Mouse (Mus musculus): ENCODE measurements around the gene Atp5s.
A peak's percentile ranks its signal among the peaks of the same experiment; 100 is the strongest.

Gene Atp5s

DNA sequence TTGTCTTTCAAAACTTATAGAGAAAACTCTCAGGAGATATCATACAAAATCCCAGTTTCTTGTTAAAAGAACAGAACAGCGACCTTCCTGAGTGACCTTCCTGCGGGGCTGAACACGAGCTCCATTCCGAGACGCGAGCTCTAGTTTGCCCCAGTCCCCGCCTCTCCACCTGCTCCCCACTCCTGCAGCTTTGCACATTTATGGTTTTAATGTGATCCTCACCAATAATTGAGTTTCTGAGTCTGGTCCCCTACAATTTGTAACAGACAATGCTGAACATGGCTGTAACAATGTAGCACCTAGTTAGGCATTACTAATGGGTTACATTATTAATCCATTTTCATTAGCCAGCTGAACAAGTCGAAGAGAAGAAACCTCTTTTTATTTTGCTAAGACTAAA is 56.7 kb downstream of the Atp5s start:
- DNase-seq (ENCODE audit: low read depth) = no peak

DNA sequence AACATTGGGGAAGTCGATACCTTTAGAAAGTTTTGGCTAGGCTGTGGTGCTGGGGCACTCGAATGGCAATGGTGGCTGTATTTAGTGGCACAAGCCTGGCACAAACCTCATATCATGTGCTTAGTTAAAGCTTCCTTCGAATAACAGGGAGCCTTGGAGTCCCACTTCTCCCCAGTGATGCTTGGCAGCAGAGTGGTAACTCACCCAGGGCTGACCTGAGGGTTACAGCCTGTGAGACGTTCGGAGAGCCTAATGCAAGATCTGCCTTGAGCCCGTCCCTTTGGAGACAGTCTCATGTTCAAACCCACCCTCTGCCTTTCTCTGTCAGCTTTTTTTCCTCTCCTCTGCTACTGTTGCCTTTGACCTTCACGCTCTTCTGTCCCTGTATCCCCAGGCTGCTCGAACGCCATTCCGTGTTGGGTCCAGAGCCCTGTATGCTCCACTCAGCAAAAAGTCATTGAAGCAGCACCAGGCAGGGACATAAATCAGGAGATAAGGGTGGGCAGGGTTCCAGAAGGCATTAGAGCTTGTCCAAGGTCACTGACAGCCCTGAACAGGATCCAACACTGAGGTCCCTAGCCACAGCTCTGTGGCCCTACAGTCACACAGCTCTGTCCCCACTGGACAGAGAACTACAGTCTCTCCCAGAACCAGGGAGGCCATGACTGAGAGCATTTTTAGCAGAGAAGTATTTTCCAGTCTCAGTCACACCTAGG is 57.3 kb downstream of the Atp5s start:
- DNase-seq (ENCODE audit: low read depth) = no peak

DNA sequence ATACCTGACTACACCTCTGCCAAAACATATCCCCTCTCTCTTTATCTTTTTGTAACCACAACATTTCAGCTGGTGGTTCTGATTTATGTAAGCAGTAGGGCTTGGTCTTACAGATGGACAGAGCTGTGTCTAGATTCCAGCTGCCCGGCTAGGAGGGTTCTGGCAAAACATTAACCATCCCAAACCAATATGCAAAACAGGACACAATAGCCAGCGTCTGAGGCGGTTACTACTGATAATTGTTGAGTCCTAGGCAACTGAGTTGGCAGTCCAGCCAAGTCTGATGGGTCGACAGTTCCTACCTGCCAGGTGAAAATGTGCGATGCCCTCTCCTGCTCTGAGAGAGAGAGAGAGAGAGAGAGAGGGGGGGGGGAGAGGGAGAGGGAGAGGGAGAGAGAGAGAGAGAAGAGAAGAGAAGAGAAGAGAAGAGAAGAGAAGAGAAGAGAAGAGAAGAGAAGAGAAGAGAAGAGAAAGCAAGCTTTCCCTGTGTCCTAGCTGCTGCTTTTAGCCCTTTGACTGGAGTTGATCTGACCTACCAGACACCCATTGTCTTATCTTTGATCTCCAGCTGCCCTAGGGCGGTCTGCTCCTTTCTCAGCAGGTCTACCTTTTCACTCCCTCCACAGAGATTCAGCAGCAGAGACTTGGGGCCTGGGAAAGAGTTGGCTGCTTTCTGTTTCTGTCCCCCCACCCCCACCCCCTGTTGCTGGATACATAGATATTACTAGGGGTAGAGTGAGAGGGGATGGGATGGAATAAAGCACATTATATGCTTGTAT is 58.7 kb downstream of the Atp5s start:
- DNase-seq (ENCODE audit: low read depth) = no peak

DNA sequence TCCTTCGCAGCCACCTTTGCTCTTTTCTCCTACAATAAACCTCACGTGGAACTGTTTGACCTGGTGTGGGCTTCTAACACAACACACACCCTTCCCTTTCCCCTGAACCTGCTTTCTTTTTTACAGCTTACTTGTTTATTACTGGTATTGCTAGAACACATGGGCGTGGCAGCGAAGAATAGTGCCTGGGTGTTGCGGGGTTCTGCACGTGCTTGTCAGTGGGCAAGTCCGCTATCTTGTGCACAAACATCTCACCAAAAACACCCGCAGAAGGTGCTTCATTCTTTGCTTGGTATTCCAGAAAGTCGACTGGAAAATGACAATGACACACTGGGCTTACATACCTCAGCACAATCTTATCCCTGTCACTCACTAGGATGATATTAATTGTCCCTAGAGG is 60.7 kb downstream of the Atp5s start:
- DNase-seq (ENCODE audit: low read depth) = no peak

DNA sequence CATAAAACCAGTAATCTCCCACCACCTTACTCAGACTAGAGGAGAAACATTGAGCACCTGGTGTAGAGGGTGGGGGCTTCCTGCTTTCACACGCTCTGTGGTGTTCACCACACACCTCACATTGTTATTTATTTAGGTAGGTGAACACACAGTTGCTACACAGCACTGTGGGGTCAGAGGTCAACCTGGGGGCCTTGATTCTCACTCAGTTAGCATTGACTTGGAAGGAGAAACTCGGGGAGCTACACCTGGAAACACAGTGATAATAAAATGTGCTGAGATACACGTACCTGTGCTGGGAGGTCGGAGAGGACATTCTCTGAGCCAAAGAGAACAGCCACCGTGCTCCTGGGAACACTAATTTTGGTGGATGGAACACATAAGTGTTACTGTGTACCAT is 63.6 kb downstream of the Atp5s start:
- no peak for DNase-seq (ENCODE audit: low read depth)

DNA sequence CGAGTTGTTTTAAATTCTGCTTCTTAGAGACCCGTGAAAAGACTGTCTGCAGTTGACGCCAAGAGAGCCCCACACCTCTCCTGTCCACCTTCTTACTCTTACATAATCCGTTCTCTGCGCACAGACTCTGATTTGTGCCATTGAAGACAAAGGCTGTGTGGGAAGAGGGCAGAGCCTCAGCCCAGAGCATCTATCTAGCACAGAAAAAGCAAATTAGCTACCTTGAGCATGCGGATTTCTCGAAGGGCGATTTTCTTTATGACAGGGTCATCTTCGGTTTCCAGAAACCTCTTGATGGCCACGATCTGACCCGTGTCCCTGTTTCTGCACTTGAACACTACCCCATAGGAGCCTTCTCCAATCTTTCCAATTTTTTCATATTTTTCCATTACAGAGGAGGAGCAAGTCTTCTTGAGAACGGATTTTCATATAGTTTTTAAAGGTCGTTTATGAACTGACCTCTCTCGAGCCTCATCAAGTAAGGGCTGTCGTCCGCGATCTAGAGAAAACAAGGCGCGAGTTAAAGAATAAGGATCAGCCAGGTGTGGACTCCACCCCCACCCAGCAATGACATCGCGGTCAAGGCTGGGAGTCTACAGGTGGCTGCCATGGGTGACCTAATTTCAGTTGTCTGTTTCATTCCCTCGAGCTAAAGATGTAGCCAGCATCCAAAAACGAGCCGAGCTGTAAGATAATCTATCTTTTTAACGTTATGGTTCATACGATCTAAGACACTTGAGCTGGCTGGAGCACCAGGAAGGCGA is 65.2 kb downstream of the Atp5s start:
- DNase-seq (ENCODE audit: low read depth) = peak; percentile 6

DNA sequence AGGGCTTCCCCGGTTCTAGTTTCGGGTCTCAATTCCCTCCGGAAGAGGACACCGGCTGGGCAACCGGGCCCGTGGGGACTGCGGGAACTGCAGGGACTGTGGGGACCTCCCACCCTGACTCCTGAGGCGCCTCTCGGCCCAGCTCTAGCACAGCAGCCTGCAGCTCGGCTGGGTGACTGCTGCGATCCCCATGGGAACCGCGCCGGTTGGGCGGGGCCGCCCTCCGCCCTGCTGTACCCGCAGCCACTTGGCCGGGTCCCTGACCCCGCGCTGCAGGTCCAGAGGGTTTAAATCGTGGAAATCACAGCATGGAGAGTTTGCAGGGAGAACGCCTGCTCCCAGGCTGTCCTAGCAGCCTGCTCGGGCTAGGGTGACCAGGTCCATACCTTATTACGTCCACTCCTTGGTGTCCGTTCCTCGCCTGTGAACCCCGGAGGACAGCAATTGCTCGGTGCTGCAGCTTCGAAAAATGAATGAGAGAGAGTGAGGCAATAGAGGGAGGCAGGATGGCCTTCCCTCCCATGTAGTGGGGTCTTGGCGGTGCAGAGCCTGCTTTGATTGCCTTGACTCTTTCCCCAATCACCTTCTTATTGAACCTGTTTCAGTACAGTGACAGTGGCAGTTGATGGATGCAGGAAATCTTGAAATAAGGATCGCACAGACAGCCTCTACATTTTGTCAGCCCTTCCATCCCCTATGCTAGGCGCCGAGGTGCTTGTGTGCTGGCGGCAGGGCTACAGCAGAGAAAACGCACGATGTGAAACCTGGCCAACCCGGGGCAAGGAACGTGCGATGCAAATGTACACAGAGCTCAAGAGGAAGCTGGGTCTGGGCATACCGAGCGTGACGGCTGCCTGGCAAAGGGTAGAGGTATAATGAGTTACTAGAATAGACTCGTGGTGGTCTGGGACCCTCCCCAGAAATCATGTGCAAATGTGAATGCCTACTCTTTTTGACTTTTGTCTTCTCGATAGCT is 66.1 kb downstream of the Atp5s start, which contains the start of gene Cdkl1:
TSS of gene Cdkl1 (minus strand) at position 738 of the 976 bp plus-strand sequence.
- DNase-seq (ENCODE audit: low read depth) = peak; percentile 40

Data from naive thymus-derived CD4-positive, alpha-beta T cell, adult 2 months (primary cell).